Mouse (Mus musculus): Measurements from ENCODE around the gene Zfp330. TPM values are rescaled to one million over a fixed set of nuclear protein-coding genes. Genes with fewer than 3 reads are reported as not detected.

Gene Zfp330
- 86.3 and 91.7 TPM in 2 replicates for polyA plus RNA-seq (2014; fragmentation: Nextera tagmentation; extraction: Ambion mirVana)

DNA sequence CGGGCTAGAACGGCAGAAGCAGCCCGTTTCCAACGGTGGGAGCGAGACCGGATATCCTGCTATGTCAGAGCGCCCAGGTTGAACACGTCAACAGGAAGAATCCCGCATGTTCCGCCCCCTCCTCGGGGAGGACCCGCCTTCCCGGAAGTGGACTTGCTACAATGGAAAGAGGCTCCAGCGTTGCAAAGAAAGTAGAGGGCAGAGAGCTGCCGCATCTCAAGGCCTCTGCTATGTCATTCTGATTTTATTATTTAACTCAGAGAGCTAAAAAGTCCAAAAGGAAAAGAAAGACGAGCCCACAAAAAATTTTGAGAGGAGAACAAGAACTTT is at the start of gene Zfp330:
TSS of gene Zfp330 (minus strand) at position 68 of the 330 bp plus-strand sequence.
- no peaks in the 10 kb centered on the region for H3K9me3 ChIP-seq (ENCODE audit: control insufficient read depth, low read length)
- under 1% methylated on average over 16 of the region's 16 CpGs for WGBS
- peak within 1 kb of the TSS; percentile 80 for H3K9ac ChIP-seq (ENCODE audit: low read length)
- peaks cover 6% of the 10 kb centered on the region; the same call in 1 of the 2 replicates for H3K36me3 ChIP-seq (ENCODE audit: control insufficient read depth, insufficient read depth, low read length)
- H3K4me2 ChIP-seq (ENCODE audit: low read depth) = peak within 1 kb of the TSS; percentile 88
- peak; percentile 91 for DNase-seq (ENCODE audit: low spot score)
- ATAC-seq (ENCODE audit: insufficient read depth, low FRiP score, low TSS enrichment) = peak; percentile 97
- H3K27me3 ChIP-seq (ENCODE audit: control insufficient read depth, insufficient read depth, low read length) = no peaks in the 10 kb centered on the region
- peak within 1 kb of the TSS; percentile 77 for H3K4me3 ChIP-seq (ENCODE audit: low read depth, low read length)
- H3K27ac ChIP-seq (ENCODE audit: low read depth, low read length) = no peak within 1 kb of the TSS
- H3K4me1 ChIP-seq (ENCODE audit: control insufficient read depth, insufficient read depth, low read length) = 0 out of 2 replicates have a peak, but pooled peaks cover 3% of the 10 kb centered on the region

DNA sequence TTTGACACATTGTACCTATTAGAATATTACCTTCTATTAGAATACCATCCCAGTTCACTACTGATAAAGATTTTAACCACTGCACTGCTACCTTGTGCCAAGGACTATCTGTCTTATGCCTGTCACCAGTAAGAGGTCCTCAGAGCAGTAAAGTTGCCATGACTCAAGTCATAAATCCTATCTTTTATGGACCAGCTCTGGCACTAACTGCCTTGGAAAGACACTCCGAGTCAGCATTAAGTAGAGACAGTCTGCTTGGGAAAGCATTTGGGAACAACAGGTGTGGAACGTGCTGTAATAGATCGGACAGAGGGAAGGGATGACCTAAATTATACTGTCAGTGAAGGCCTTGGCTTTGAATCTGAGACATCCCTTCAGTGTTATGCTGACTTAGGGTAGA is 4.0 kb upstream of the Zfp330 start:
- Histone ChIP-seq H3K4me2 (ENCODE audit: low read depth) (no peak overlapping the region), H3K4me1 (ENCODE audit: control insufficient read depth, insufficient read depth, low read length) (0 out of 2 replicates have a peak, but pooled peaks cover 2% of the 10 kb centered on the region), H3K9ac (ENCODE audit: low read length) (no peak overlapping the region), H3K27me3 (ENCODE audit: control insufficient read depth, insufficient read depth, low read length) (no peaks in the 10 kb centered on the region), H3K4me3 (ENCODE audit: low read depth, low read length) (no peak overlapping the region), H3K36me3 (ENCODE audit: control insufficient read depth, insufficient read depth, low read length) (no peaks in the 10 kb centered on the region), H3K9me3 (ENCODE audit: control insufficient read depth, low read length) (no peaks in the 10 kb centered on the region), H3K27ac (ENCODE audit: low read depth, low read length) (no peak overlapping the region)
- ATAC-seq (ENCODE audit: insufficient read depth, low FRiP score, low TSS enrichment) (no peak), DNase-seq (ENCODE audit: low spot score) (no peak)
- 32% methylated on average over 3 of the region's 3 CpGs for WGBS

DNA sequence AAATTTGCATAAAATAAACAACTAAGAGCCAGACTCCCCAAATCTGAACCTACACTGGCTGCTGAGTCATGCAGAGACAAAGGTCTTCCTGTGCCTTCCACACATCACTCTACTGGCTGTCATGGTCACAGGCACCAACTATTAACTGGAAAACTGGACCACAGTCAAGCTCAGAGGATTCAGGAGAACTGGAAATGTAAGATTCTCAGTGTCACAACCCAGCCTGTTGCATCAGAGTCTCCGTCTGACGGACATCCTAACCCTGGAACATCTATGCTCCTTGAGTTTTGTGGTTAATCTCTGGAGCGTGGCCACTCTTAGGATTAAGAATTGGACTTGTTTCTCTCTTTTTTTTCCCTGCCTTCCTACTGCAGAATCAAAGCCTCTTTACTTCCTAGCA is 3.4 kb upstream of the Zfp330 start:
- DNase-seq (ENCODE audit: low spot score) (no peak), ATAC-seq (ENCODE audit: insufficient read depth, low FRiP score, low TSS enrichment) (no peak)
- no peak overlapping the region for H3K4me3 ChIP-seq (ENCODE audit: low read depth, low read length)
- no peaks in the 10 kb centered on the region for H3K36me3 ChIP-seq (ENCODE audit: control insufficient read depth, insufficient read depth, low read length)
- no peaks in the 10 kb centered on the region for H3K27me3 ChIP-seq (ENCODE audit: control insufficient read depth, insufficient read depth, low read length)
- no peak overlapping the region for H3K27ac ChIP-seq (ENCODE audit: low read depth, low read length)
- no peaks in the 10 kb centered on the region for H3K9me3 ChIP-seq (ENCODE audit: control insufficient read depth, low read length)
- 88% methylated on average over 3 of the region's 3 CpGs for WGBS
- no peak overlapping the region for H3K9ac ChIP-seq (ENCODE audit: low read length)
- 0 out of 2 replicates have a peak, but pooled peaks cover 3% of the 10 kb centered on the region for H3K4me1 ChIP-seq (ENCODE audit: control insufficient read depth, insufficient read depth, low read length)
- H3K4me2 ChIP-seq (ENCODE audit: low read depth) = no peak overlapping the region

DNA sequence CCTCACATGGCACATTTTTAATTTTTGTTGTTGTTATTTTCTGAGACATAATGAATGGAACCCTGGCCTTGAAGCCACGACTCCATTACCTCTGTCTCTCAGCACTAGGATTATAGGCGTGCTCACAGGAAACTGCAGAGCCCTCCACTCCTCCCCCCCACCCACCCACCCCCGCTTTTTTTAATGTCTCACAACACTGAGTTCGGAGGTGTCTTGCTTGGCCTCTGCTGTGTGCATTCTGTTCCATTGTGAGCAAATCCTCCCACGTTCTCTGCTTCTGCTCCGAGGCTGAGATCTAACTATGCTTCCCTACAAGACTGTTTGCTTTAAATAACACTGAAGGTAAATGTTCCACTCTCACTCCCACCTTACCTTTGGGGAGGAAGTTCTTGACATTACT is 522 bp upstream of the Zfp330 start:
- peak overlapping the region; percentile 77 for H3K4me3 ChIP-seq (ENCODE audit: low read depth, low read length)
- H3K36me3 ChIP-seq (ENCODE audit: control insufficient read depth, insufficient read depth, low read length) = peaks cover 6% of the 10 kb centered on the region; the same call in 1 of the 2 replicates
- 69% methylated on average over 6 of the region's 6 CpGs for WGBS
- peak overlapping the region; percentile 80 for H3K9ac ChIP-seq (ENCODE audit: low read length)
- H3K4me1 ChIP-seq (ENCODE audit: control insufficient read depth, insufficient read depth, low read length) = 0 out of 2 replicates have a peak, but pooled peaks cover 3% of the 10 kb centered on the region
- H3K27me3 ChIP-seq (ENCODE audit: control insufficient read depth, insufficient read depth, low read length) = no peaks in the 10 kb centered on the region
- H3K4me2 ChIP-seq (ENCODE audit: low read depth) = peak overlapping the region; percentile 46
- H3K9me3 ChIP-seq (ENCODE audit: control insufficient read depth, low read length) = no peaks in the 10 kb centered on the region
- H3K27ac ChIP-seq (ENCODE audit: low read depth, low read length) = no peak overlapping the region
- DNase-seq (ENCODE audit: low spot score) (no peak), ATAC-seq (ENCODE audit: insufficient read depth, low FRiP score, low TSS enrichment) (0 out of 2 replicates have a peak, but pooled peaks have one; percentile 28)

DNA sequence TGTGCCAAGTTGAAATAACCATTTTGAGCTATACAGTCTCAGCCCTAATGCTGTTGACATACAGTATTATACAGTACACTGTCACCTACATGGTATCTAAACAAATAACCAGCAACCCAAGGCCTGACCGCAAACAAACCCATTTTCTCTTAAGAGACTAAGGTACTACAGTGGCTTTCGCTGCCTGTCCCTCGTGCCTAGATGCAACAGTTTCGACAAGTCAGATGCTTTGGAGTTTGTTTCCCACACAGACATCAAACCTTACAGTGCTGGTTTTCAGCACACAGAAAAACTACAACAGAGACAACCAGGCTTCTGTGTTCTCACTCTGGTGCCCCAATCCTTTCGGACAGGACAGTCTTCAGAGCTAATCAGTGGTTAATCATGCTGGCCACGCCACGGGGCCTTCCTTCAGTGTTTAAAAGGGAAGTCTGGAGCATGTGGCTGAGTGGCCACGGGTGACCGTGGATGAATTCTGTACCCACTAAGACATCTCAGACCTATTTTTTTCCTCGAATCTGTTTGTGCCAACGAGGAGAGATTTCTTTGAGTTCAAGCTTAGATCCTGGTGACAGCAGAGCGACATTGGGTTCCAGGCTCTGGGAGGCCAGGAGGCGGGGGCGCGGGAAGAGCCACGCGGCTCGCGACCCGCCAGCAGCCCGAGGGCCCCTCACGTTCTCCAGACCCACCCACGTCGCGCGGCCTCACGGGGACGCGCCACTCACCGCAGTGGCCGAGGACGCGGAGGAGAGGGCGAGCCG is 448 bp downstream of the Zfp330 start:
- Histone ChIP-seq H3K9me3 (ENCODE audit: control insufficient read depth, low read length) (no peaks in the 10 kb centered on the region), H3K4me3 (ENCODE audit: low read depth, low read length) (peak overlapping the region; percentile 77), H3K9ac (ENCODE audit: low read length) (peak overlapping the region; percentile 80), H3K36me3 (ENCODE audit: control insufficient read depth, insufficient read depth, low read length) (peaks cover 6% of the 10 kb centered on the region; the same call in 1 of the 2 replicates), H3K4me1 (ENCODE audit: control insufficient read depth, insufficient read depth, low read length) (0 out of 2 replicates have a peak, but pooled peaks cover 3% of the 10 kb centered on the region), H3K27me3 (ENCODE audit: control insufficient read depth, insufficient read depth, low read length) (no peaks in the 10 kb centered on the region), H3K27ac (ENCODE audit: low read depth, low read length) (no peak overlapping the region), H3K4me2 (ENCODE audit: low read depth) (peak overlapping the region; percentile 88)
- WGBS = 6% methylated on average over 35 of the region's 35 CpGs
- ATAC-seq (ENCODE audit: insufficient read depth, low FRiP score, low TSS enrichment) (peak; percentile 25), DNase-seq (ENCODE audit: low spot score) (no peak)

DNA sequence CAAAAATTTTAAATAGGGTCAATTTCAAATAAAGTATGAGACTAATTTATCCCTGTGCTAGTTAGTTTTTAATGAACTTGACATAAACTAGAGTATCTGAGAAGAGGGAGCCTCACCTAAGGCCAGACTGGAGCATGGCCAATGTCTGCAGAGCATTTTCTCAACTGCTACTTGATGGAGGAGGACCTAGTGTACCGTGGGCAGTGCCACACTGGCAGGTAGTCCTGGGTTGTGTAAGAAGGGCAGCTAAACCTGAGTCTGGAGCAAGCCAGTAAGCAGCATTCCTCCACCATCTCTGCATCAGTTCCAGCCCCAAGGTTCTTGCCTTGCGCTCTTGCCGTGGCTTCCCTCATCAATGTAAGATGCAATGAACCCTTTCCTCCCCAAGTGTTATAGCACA is 3.1 kb downstream of the Zfp330 start:
- Histone ChIP-seq H3K9me3 (ENCODE audit: control insufficient read depth, low read length) (no peaks in the 10 kb centered on the region), H3K4me3 (ENCODE audit: low read depth, low read length) (no peak overlapping the region), H3K27me3 (ENCODE audit: control insufficient read depth, insufficient read depth, low read length) (no peaks in the 10 kb centered on the region), H3K36me3 (ENCODE audit: control insufficient read depth, insufficient read depth, low read length) (peaks cover 6% of the 10 kb centered on the region; the same call in 1 of the 2 replicates), H3K27ac (ENCODE audit: low read depth, low read length) (no peak overlapping the region), H3K4me2 (ENCODE audit: low read depth) (no peak overlapping the region), H3K9ac (ENCODE audit: low read length) (no peak overlapping the region), H3K4me1 (ENCODE audit: control insufficient read depth, insufficient read depth, low read length) (0 out of 2 replicates have a peak, but pooled peaks cover 3% of the 10 kb centered on the region)
- no peak for ATAC-seq (ENCODE audit: insufficient read depth, low FRiP score, low TSS enrichment)
- DNase-seq (ENCODE audit: low spot score) = no peak
- 95% methylated on average over 3 of the region's 3 CpGs for WGBS

DNA sequence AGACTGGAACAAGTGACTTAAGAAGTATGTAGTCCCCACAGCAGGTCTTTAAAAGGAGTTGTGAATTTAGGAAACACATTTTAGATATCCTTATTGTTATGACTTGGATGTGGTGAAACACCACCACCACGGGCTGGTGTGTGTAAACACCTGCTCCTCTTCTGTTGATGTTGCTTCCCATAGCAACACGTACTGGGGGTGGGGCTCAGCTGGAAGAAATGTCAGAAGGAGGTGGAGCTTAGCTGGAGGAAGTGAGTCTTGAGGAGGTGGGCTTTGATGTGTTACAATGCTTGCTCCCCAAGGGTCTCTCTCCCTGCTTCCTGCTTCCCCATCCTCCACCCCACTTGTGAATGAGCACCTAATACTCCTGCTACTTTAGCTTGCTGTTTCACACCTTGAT is 14.9 kb downstream of the Zfp330 start:
- Histone ChIP-seq H3K4me2 (ENCODE audit: low read depth) (no peak overlapping the region), H3K27me3 (ENCODE audit: control insufficient read depth, insufficient read depth, low read length) (no peaks in the 10 kb centered on the region), H3K4me3 (ENCODE audit: low read depth, low read length) (no peak overlapping the region), H3K9me3 (ENCODE audit: control insufficient read depth, low read length) (no peaks in the 10 kb centered on the region), H3K9ac (ENCODE audit: low read length) (no peak overlapping the region), H3K36me3 (ENCODE audit: control insufficient read depth, insufficient read depth, low read length) (0 out of 2 replicates have a peak, but pooled peaks cover 3% of the 10 kb centered on the region), H3K27ac (ENCODE audit: low read depth, low read length) (no peak overlapping the region), H3K4me1 (ENCODE audit: control insufficient read depth, insufficient read depth, low read length) (no peaks in the 10 kb centered on the region)
- 0 out of 2 replicates have a peak, but pooled peaks have one; percentile 16 for ATAC-seq (ENCODE audit: insufficient read depth, low FRiP score, low TSS enrichment)
- no peak for DNase-seq (ENCODE audit: low spot score)
- WGBS = 40% methylated on average over 2 of the region's 2 CpGs

DNA sequence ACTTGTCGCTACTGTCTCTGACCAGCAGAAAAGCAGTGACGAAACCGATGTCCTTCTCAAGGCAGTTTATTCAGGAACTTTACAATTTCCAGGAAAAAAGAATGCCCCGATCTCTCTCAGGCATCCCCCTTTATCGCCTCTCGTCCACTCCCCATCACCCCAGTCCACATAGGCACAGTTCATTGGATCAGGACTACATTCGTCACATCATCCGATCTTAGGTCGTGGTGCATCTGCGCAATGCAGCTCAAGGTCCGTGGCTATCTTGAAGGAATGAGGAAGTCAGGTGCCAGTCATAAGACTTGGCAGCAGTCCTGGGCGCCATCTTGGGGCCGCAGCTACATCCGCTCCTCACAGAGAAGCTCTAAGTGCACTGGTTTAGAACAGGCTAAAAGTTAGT is 19.0 kb downstream of the Zfp330 start:
- H3K27ac ChIP-seq (ENCODE audit: low read depth, low read length) = no peak overlapping the region
- H3K4me1 ChIP-seq (ENCODE audit: control insufficient read depth, insufficient read depth, low read length) = no peaks in the 10 kb centered on the region
- DNase-seq (ENCODE audit: low spot score) = no peak
- no peak overlapping the region for H3K4me3 ChIP-seq (ENCODE audit: low read depth, low read length)
- H3K27me3 ChIP-seq (ENCODE audit: control insufficient read depth, insufficient read depth, low read length) = no peaks in the 10 kb centered on the region
- no peak overlapping the region for H3K9ac ChIP-seq (ENCODE audit: low read length)
- H3K36me3 ChIP-seq (ENCODE audit: control insufficient read depth, insufficient read depth, low read length) = no peaks in the 10 kb centered on the region
- H3K4me2 ChIP-seq (ENCODE audit: low read depth) = no peak overlapping the region
- ATAC-seq (ENCODE audit: insufficient read depth, low FRiP score, low TSS enrichment) = no peak
- WGBS = 93% methylated on average over 14 of the region's 14 CpGs
- H3K9me3 ChIP-seq (ENCODE audit: control insufficient read depth, low read length) = no peaks in the 10 kb centered on the region

DNA sequence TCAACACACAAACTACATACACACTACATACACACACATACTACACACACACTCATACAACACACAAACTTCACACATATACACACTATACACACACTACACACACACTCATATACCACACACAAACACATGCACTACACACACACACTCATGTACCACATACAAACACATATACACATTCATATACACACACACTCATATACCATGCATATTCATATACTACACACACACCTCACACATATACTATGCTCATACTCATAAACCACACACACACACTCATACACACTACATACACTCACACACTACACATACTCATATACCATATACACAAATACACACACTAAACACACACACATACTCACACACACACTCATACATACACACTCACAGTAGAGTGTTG is 27.3 kb downstream of the Zfp330 start:
- Histone ChIP-seq H3K27ac (ENCODE audit: low read depth, low read length) (no peak overlapping the region), H3K27me3 (ENCODE audit: control insufficient read depth, insufficient read depth, low read length) (no peaks in the 10 kb centered on the region), H3K9ac (ENCODE audit: low read length) (no peak overlapping the region), H3K36me3 (ENCODE audit: control insufficient read depth, insufficient read depth, low read length) (no peaks in the 10 kb centered on the region), H3K4me1 (ENCODE audit: control insufficient read depth, insufficient read depth, low read length) (no peaks in the 10 kb centered on the region), H3K4me2 (ENCODE audit: low read depth) (no peak overlapping the region), H3K9me3 (ENCODE audit: control insufficient read depth, low read length) (no peaks in the 10 kb centered on the region), H3K4me3 (ENCODE audit: low read depth, low read length) (no peak overlapping the region)
- DNase-seq (ENCODE audit: low spot score) (no peak), ATAC-seq (ENCODE audit: insufficient read depth, low FRiP score, low TSS enrichment) (no peak)
